Mouse (Mus musculus) midbrain, postnatal 0 days (tissue): Measurements from ENCODE around the gene Nr2f6. TPM values are rescaled to one million over a fixed set of nuclear protein-coding genes. Genes with fewer than 3 reads are reported as not detected.

Source experiments
- ATAC-seq: fragments of 200-750 bp; cut with Nextera tagmentation; 2 replicates; pipeline ENCODE4 v1.8.0; 2017; ENCODE audit warnings: moderate number of reproducible peaks, mild to moderate bottlenecking, moderate TSS enrichment, moderate library complexity; ENCODE audit not compliant: low FRiP score
- DNase-seq: peaks from one replicate; pipeline ENCODE4 v3.0.0-alpha.2; 2015; ENCODE audit warnings: low spot score
- H3K27ac ChIP-seq: fragments of 300-500 bp; sonication (generic); 2 replicates; pipeline ENCODE4 v1.5.1; 2014; ENCODE audit warnings: low read depth, mild to moderate bottlenecking, low read length, mixed read lengths
- H3K27me3 ChIP-seq: fragments of 300-500 bp; sonication (generic); 2 replicates; pipeline ENCODE4 v1.6.1; 2014; ENCODE audit warnings: low read length, control low read depth, mixed read lengths; ENCODE audit not compliant: insufficient read depth
- H3K36me3 ChIP-seq: fragments of 300-500 bp; sonication (generic); 2 replicates; pipeline ENCODE4 v1.6.1; 2014; ENCODE audit warnings: low read length, control low read depth, mixed read lengths; ENCODE audit not compliant: insufficient read depth
- H3K4me1 ChIP-seq: fragments of 300-500 bp; sonication (generic); 2 replicates; pipeline ENCODE4 v1.6.1; 2014; ENCODE audit warnings: mild to moderate bottlenecking, control low read depth, antibody characterized with exemption, low read length, mixed read lengths; ENCODE audit not compliant: insufficient read depth
- H3K4me2 ChIP-seq: fragments of 300-500 bp; sonication (generic); 2 replicates; pipeline ENCODE4 v1.6.1; 2014; ENCODE audit warnings: low read depth, mild to moderate bottlenecking, low read length, mixed read lengths; ENCODE audit not compliant: poor library complexity, severe bottlenecking
- H3K4me3 ChIP-seq: fragments of 300-500 bp; sonication (generic); 2 replicates; pipeline ENCODE4 v1.5.1; 2014; ENCODE audit warnings: low read depth, mild to moderate bottlenecking, low read length, moderate library complexity
- H3K9ac ChIP-seq: fragments of 300-500 bp; sonication (generic); replicated peaks from 2 replicates; pipeline ENCODE4 v1.6.1; 2014; ENCODE audit warnings: mild to moderate bottlenecking, low read length, moderate library complexity, mixed read lengths; ENCODE audit not compliant: poor library complexity, severe bottlenecking
- H3K9me3 ChIP-seq: fragments of 300-500 bp; sonication (generic); 2 replicates; pipeline ENCODE4 v1.6.1; 2016; ENCODE audit warnings: low read length, control low read depth
- CTCF ChIP-seq: IDR thresholded peaks from 2 replicates; pipeline ENCODE4 v1.5.1; 2016; ENCODE audit warnings: antibody characterized with exemption, mild to moderate bottlenecking
- WGBS: fragments of 180-500 bp; shearing (Covaris S2); extraction: QIAGEN DNeasy Blood & Tissue Kit; methylation state at CpG from one replicate; pipeline ENCODE4 v1.1.7; 2014; 5-methylcytosine and 5-hydroxymethylcytosine counted together
- polyA plus RNA-seq: library from polyadenylated mRNA; unstranded; fragments of >200 nt; fragmentation: Nextera tagmentation; extraction: Ambion mirVana; gene quantifications from 2 replicates; pipeline ENCODE4 v1.2.1, GENCODE M21; 2015
- total RNA-seq: library from RNA; depleted of rRNA; stranded (reverse); fragments of >200 nt; gene quantifications from 2 replicates; pipeline ENCODE4 v1.2.3, GENCODE M21; 2014

Nr2f6 gene
- total and polyA plus RNA-seq, 2 experiments from 2014 or later, result 32.9 to 95.6 TPM

GRCm38 (mm10) chr8:71395071-71395470 is 13.3 kb upstream of the Nr2f6 start:
- no peak overlapping the region for H3K9ac ChIP-seq
- no peak for ATAC-seq
- H3K4me2 ChIP-seq, result no peak overlapping the region
- TF ChIP-seq CTCF, result no peak
- H3K27ac ChIP-seq, result no peak overlapping the region
- no peak overlapping the region for H3K4me3 ChIP-seq
- DNase-seq, result no peak
- H3K27me3 ChIP-seq, result no peaks in the 10 kb centered on the region
- H3K36me3 ChIP-seq, result peaks cover 6% of the 10 kb centered on the region
- WGBS, result 84% methylated on average over 10 of the region's 10 CpGs
- peaks cover 8% of the 10 kb centered on the region for H3K4me1 ChIP-seq
- H3K9me3 ChIP-seq, result no peaks in the 10 kb centered on the region

GRCm38 (mm10) chr8:71394481-71394880 is 12.7 kb upstream of the Nr2f6 start:
- Histone ChIP-seq H3K9ac (no peak overlapping the region), H3K27me3 (no peaks in the 10 kb centered on the region), H3K4me1 (peaks cover 8% of the 10 kb centered on the region), H3K4me3 (no peak overlapping the region), H3K4me2 (no peak overlapping the region), H3K27ac (no peak overlapping the region), H3K36me3 (peaks cover 6% of the 10 kb centered on the region), H3K9me3 (no peaks in the 10 kb centered on the region)
- no peak for TF ChIP-seq CTCF
- 82% methylated on average over 7 of the region's 7 CpGs for WGBS
- DNase-seq, result no peak
- no peak for ATAC-seq

- 10% methylated on average over 3 of the region's 3 CpGs for WGBS
- no peak for DNase-seq
Observed at GRCm38 (mm10) chr8:71392871-71393270, 11.1 kb upstream of the Nr2f6 start.

GRCm38 (mm10) chr8:71392391-71392790 is 10.6 kb upstream of the Nr2f6 start:
- 73% methylated on average over 5 of the region's 5 CpGs for WGBS
- no peak for TF ChIP-seq CTCF
- Histone ChIP-seq H3K4me3 (no peak overlapping the region), H3K4me2 (no peak overlapping the region), H3K36me3 (no peaks in the 10 kb centered on the region), H3K4me1 (peaks cover 2% of the 10 kb centered on the region), H3K9ac (no peak overlapping the region), H3K27me3 (no peaks in the 10 kb centered on the region), H3K27ac (no peak overlapping the region), H3K9me3 (no peaks in the 10 kb centered on the region)
- DNase-seq, result no peak
- no peak for ATAC-seq

More at GRCm38 (mm10) chr8:71392871-71393270, 11.1 kb upstream of the Nr2f6 start:
- no peak for TF ChIP-seq CTCF
- Histone ChIP-seq H3K4me2 (no peak overlapping the region), H3K27me3 (no peaks in the 10 kb centered on the region), H3K4me3 (no peak overlapping the region), H3K4me1 (peaks cover 7% of the 10 kb centered on the region), H3K9ac (no peak overlapping the region), H3K9me3 (no peaks in the 10 kb centered on the region), H3K27ac (no peak overlapping the region), H3K36me3 (no peaks in the 10 kb centered on the region)
- no peak for ATAC-seq

- no peaks in the 10 kb centered on the region for H3K4me1 ChIP-seq
- no peaks in the 10 kb centered on the region for H3K9me3 ChIP-seq
- DNase-seq (no peak), ATAC-seq (no peak)
- no peak overlapping the region for H3K9ac ChIP-seq
- TF ChIP-seq CTCF, result no peak
- H3K27ac ChIP-seq, result no peak overlapping the region
- no peak overlapping the region for H3K4me2 ChIP-seq
- H3K27me3 ChIP-seq, result no peaks in the 10 kb centered on the region
- WGBS, result 95% methylated on average over 2 of the region's 2 CpGs
- no peaks in the 10 kb centered on the region for H3K36me3 ChIP-seq
- H3K4me3 ChIP-seq, result no peak overlapping the region
Observed at GRCm38 (mm10) chr8:71391696-71392095, 9.9 kb upstream of the Nr2f6 start.

- no peak for TF ChIP-seq CTCF
- Histone ChIP-seq H3K4me3 (no peak overlapping the region), H3K9ac (no peak overlapping the region), H3K27me3 (no peaks in the 10 kb centered on the region), H3K36me3 (no peaks in the 10 kb centered on the region), H3K9me3 (no peaks in the 10 kb centered on the region), H3K4me2 (no peak overlapping the region), H3K27ac (no peak overlapping the region), H3K4me1 (no peaks in the 10 kb centered on the region)
- ATAC-seq (no peak), DNase-seq (no peak)
- WGBS, result 82% methylated on average over 1 of the region's 1 CpGs
Observed at GRCm38 (mm10) chr8:71388267-71388666, 6.5 kb upstream of the Nr2f6 start.
